Mouse (Mus musculus): ENCODE data around the gene Vmn1r68. TPM values are rescaled to one million over a fixed set of nuclear protein-coding genes. Genes with fewer than 3 reads are reported as not detected.

The Vmn1r68 gene
- total RNA-seq (2015) (not detected in 2 replicates), total RNA-seq (2017) (not detected in 2 replicates)

DNA sequence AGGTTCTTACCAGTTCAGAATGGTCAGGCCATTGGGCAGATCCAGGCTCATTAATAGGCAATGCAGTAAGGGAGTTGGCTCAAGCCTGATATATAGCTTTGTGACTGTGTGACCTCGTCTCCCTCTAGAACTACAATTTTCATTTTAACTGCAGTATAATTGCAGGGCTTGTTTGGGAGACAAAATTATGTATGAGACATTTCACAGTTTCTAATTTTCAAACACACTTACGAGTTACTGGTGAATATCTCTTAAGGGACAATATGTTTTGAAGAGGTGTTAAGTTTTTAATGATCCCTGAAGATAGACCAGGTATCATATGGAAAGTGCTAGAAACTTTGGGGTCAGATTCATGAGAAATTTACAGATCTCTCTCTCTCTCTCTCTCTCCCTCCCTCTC is at the start of gene Vmn1r68:
Gene Vmn1r68 (minus strand): TSS at position 101 of the 400 bp plus-strand sequence.
- no peak for ATAC-seq (replicated peaks; ENCODE audit: poor library complexity)

DNA sequence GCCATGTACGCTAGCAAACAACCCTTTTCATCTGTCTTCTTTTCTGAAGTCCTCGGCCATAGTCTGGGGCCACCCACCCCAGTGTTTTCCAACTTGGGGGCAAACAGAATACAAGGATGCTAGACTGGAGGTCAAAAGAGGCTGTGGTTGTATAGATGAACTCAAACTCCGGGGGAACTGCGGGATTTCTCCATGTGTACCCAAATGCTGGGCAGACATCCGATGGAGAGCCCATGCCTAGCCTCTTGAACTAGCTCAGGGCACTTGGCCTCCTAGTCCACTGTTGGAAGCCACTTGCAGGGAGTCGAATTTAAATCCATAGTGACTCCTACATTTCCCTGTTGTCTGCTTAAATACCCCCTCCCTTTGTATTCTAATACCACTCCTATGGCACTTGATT is 62.7 kb downstream of the Vmn1r68 start:
- no peak for ATAC-seq (replicated peaks; ENCODE audit: poor library complexity)

DNA sequence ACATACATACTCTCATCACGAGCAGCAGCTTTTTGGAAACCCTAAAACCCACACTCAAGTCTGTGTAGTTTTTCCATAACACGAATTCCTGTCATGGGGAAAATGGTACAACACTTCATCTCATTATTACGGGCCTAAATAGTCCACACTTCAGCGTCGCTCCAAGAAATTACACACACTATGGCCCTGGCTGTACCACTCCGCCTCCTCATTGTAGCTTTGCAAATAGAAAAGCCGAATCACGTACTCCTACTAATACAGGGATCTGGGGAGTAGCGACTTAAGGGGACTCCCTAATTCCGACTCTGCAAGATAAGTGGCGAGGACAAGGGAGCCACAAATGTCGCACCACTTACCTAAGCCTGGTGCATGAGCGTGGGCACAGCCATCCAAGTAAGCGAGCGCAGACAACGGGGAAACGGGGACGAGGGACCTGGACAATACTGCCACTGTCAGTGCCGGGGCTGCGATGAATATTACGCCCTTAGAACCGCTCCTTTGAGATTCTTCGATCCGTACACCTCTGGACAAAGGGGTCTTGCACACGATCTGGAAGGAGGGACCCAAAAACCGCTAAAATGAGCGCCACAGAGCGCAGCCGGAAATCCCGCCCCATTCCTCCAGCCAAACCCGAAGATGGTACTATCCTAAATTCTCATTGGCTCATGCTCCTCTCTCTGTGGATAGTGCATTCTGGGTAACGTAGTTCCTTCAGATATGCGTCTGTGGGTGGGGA is 63.3 kb downstream of the Vmn1r68 start, which contains the start of gene Zik1:
Gene Zik1 (minus strand): TSS at position 609 of the 736 bp plus-strand sequence.
- peak; percentile 98 for ATAC-seq (replicated peaks; ENCODE audit: poor library complexity)

DNA sequence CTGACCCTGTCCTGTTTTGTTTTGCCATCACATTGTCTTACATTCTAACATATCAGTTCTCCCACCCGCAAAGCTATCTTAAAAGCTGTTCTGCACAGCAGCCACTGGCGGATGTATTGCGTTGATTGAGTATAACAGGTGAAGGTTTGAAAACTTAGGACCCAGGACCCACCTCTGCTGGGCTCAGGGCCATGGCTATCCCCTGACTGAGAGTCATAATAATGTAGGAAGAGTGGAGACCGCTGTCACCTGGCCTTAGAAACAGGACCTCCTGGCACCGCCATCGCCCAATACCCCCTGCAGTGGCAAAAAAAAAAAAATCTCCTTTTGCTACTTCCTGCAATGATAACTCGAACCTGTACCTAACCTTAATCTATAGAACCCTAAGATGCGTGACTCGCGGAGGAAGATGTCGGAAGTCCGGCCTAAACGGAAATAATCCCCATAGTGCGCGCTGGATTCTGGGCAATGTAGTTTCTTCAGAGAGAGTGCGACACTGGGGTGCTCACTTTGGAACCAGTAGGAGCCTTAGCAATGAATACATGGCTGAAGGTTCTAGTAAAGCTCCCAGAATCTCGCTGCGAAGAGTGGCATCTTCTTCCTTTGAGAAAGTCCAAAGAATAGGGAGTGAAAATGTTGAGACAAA is 77.6 kb downstream of the Vmn1r68 start:
- ATAC-seq (replicated peaks; ENCODE audit: poor library complexity): no peak

DNA sequence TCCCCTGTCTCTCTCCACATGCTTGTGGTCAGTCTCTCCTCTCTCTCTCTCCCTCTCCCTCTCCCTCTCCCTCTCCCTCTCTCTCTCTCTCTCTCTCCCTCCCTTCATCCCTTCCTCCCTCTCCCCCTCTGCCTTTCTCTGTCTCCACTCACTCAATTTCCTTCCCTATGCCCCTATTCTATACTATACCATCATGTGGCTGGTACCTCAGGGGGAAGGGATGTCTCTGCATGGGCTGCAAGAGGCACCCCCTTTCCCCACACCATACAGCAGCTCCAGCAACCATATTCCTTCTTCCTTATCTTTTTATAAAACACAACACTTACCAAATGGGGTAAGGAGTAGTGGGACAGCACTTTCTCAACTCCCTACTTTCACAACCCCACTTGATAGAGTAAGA is 78.5 kb downstream of the Vmn1r68 start:
- no peak for ATAC-seq (replicated peaks; ENCODE audit: poor library complexity)

DNA sequence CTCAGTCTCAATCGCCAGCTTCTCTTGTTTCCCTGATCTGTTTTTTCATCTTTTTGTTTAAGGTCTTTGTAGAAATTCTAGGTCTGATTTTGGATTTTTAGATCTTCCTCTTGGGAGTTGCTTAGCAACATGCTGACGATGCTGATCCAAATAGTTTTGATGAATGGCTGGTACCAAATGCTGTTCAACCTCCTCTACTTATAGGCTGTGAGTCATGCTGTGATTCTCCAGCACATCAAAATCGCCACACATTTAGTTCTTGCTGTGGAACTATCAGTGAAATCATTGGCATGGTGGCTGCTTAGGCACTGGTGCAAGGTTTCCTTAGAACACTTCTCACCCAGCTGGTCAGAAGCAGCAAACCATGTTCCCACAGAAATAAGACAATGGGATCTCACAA is 100.1 kb downstream of the Vmn1r68 start:
- no peak for ATAC-seq (replicated peaks; ENCODE audit: poor library complexity)

Other genes starting within 250 kb of the Vmn1r68 start
- not detected in 2 replicates for gene Vmn1r67, start 115.2 kb downstream of the Vmn1r68 start, total RNA-seq (2015)
- not detected in 2 replicates for gene Vmn1r67, start 115.2 kb downstream of the Vmn1r68 start, total RNA-seq (2017)
- gene Zik1, start 63.1 kb downstream of the Vmn1r68 start, total RNA-seq (2015): 2.8 and 5.3 TPM in 2 replicates
- 2.5 and 3.6 TPM in 2 replicates for gene Zik1, start 63.1 kb downstream of the Vmn1r68 start, total RNA-seq (2017)
- gene Vmn1r69, start 55.2 kb upstream of the Vmn1r68 start, total RNA-seq (2015): not detected in 2 replicates
- not detected in 2 replicates for gene Vmn1r69, start 55.2 kb upstream of the Vmn1r68 start, total RNA-seq (2017)
- gene Vmn1r70, start 73.0 kb upstream of the Vmn1r68 start, total RNA-seq (2015): not detected in 2 replicates
- not detected in 2 replicates for gene Vmn1r70, start 73.0 kb upstream of the Vmn1r68 start, total RNA-seq (2017)
- not detected in 2 replicates for gene Nlrp4b, start 129.3 kb upstream of the Vmn1r68 start, total RNA-seq (2015)
- gene Nlrp4b, start 129.3 kb upstream of the Vmn1r68 start, total RNA-seq (2017): not detected in 2 replicates
- not detected in 2 replicates for gene Vmn1r71, start 195.9 kb upstream of the Vmn1r68 start, total RNA-seq (2015)
- gene Vmn1r71, start 195.9 kb upstream of the Vmn1r68 start, total RNA-seq (2017): not detected in 2 replicates